Mouse (Mus musculus): ENCODE data around the gene Hspb7.
A peak's percentile ranks its signal among the peaks of the same experiment; 100 is the strongest.

The Hspb7 gene

DNA sequence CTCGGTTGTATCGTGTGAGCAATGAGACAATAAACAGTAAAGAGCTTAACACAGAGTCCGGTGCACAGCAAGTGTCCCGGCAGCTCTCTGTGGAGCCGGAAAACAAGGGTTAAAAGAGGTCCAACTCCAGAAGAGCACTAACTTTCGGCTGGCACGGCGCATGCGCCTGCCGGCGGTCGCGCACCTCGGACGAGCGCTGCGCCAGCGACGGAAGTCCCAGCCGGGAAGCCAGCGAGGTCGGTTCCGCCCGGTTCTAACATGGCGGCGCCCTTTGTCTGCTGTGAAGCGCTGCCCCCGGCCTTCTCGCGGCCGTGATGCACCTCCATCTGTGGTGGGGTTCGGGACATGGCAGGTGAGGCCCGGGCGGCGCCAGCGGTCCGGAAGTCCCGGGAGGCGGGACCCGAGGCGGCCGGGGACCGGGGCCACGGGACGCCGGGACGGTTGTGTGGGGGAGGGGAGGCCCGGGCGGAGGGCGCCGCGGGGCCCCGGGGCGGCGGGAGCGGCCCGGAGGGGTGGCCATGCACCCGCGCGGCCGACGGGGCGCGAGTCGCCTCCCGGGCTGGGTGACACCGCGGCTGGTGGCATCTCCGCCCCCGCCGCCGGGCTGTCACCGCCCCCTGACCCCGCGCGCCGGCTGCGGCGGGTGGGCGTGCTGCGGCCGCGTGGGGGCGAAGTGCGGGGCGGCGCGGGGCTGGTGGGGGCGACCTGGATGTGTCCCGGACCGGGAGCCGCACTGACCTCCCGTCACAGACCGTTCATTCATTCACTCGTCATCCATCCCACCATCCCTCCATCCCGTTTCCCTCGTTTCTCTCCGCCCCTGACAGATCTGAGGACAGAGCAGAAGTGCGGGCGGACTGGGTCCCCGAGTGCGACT is 24.1 kb downstream of the Hspb7 start, which contains the start of gene Zbtb17:
Gene Zbtb17 (plus strand): TSS at position 204 of the 877 bp plus-strand sequence.
- DNase-seq (ENCODE audit: low spot score in 2 of 2) = peak; percentile 79 to 80

DNA sequence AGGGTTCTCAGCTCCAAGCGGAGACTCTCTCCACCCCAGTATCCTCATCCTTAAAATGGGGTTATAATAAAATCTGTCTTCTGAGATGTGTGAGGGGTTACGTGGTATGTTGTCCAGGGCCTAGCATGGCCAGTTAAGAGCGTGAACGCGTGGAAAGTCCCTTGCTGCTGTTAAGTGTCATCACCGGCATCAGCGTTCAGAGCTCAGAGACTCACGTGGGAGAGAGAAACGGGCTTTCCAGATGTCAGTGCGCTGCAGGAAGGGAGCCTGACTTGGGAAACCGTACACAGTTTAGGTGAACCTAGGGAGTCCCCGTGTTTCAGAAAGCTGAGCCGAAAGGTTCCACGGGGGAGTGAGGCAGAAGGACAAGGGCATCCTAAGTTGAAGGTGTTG is 24.7 kb downstream of the Hspb7 start:
- DNase-seq (ENCODE audit: low spot score in 2 of 2) = no peak

DNA sequence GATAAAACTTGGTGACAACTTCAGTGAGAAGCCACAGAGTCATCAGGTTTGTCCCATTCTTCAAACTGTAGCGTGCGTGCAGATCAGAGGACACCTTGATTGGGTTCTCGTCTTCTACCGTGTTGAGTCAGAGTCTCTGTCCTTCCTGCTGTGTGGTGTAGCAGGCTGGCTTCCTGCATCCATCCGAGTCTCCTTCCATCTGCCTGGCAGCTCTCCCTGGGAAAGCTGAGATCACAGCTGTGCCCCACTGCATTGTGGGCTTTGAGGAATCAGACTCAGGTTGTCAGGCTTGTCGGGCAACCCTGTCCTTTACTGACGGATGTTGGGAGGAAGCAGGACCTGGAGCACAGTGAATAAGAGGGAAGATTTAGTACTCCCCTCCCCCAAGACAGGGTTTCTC is 25.6 kb downstream of the Hspb7 start:
- no peak for DNase-seq (ENCODE audit: low spot score in 2 of 2)

DNA sequence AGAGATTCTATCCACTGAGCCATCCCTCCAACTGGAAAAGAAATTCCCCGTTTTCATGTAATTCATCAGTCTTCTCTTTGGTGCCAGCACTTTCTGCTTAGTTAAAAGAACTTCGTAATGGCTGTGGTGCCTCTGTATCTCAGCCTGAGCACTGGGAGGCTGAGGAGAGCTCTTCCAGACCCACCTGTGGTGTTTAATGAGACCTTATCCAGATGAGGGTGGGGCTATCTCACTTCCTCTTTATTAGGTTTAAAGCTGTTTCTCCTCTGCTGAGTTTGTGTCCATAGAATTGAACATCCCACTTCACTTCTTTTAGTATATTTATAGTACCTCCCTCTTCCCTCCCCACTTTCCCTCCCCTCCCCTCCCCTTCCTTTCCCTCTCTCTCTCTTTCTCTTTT is 30.7 kb downstream of the Hspb7 start:
- DNase-seq (ENCODE audit: low spot score in 2 of 2) = no peak

- DNase-seq (ENCODE audit: low spot score in 2 of 2) = no peak
Observed at GRCm38 (mm10) chr4:141451916-141452450, 31.4 kb downstream of the Hspb7 start.

DNA sequence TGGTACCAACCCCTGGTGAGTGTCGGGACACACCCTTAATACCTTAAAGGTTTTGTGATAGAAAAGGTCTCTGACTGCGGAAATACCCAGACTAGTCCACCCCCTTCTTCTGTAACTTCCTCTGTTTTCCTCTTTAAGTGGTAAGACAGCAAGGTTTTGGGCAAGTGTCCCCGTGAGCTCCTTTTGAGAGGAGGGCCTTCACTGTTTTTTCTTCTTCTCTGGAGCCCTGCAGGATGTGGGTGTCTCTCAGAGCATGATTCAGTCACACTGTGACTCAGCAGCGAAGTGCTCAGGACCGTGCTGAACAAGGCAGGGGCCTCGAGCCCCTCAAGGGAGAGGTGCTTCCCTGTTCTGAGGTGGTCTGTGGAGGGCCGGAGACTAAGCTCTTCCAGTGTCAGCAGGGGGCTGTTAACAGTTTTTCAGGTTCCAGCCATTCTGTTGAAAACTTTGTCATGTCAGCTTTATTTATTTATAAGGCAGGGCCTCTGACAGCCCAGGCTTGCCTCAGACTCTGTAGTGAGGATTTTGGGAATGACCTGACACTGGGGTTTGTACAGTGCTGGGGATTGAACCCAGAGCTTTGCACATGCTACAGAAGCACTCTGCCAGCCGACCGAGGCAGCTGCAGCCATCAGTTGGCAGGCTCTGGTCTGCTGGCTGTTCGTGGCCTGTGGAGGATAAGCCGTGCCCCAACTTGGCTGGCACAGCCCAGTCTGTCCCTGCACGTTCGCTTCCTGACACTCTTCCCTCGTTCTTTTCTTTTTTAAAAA is 34.2 kb downstream of the Hspb7 start:
- DNase-seq (ENCODE audit: low spot score in 2 of 2) = no peak

DNA sequence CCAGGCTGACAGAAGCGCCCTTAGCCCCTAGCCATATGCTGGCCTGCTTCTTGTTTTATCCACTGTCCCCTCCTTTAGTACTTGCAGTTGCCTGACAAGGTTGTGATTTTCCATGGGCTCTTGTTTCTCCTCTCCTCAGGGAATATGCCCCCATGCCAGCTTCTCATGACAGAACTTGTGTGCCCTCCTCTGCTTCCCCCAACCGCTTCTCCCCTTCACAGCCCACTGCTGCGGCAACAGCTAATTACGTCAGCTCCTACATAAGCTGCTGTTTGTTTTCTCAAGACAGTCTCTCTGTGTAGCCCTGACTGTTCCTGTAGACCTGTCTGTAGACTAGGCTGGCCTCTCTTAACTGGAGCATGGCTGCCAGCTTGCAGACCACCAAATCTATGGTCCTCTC is 34.9 kb downstream of the Hspb7 start:
- DNase-seq (ENCODE audit: low spot score in 2 of 2) = no peak

GRCm38 (mm10) chr4:141456193-141456938 is 35.8 kb downstream of the Hspb7 start:
- DNase-seq (ENCODE audit: low spot score in 2 of 2) = no peak

DNA sequence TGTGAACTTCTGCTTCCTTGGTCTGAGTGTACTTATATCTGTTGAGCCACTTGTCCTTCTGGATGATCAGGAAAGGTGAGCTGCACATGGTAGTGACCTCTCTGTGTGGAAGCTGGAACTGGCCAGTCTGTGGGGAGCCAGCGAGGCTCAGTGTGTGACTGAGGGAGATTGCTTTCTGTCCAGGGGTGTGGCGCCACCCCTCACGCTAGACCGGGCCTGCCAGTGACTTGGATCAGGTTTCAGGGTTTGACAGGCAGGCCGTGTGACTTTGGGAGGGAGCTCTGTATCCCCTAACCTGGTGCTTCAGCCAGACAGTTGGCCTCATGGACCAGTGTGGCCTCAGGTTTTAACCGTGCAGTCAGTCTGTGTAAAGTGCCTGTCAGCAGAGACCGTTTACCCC is 37.7 kb downstream of the Hspb7 start:
- DNase-seq (ENCODE audit: low spot score in 2 of 2) = no peak

DNA sequence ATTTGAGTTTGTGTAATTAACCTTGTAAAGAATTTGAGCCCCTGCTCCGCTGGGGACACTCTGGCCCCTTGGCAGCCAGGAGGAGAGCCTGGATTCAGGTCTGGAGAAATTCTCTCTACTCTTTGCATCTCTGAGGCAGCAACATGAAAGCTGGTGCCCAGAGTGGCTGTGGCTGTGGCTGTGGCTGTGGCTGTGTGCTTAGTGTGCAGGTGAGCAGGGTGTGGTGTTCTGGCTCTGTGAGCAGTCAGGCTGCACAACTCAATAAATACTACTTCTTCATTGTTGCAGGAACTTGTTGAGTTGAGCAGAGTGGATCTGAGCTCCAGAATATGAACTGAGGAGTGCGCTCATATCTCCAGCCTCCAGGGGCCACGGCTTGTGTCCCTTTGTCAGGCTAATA is 38.3 kb downstream of the Hspb7 start:
- DNase-seq (ENCODE audit: low spot score in 2 of 2) = no peak

DNA sequence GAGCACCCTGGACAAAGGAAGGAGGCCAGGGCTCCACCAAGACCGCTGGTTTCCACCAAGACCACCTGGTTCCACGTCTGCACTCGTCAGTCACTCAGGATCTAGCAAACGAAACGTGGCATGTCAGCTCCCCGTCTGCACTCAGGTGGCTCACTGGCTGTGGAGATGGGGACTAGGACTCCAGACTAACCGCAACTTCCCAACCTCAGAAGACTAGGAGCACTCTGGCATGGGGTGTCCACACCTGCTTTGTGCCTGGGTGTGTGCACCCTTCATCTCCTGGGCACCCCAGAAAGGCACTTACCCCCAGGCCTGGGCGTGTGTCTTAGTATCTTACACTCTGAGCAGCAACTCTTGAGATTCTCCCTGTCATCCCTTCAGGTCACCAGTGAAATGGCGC is 39.2 kb downstream of the Hspb7 start:
- DNase-seq (ENCODE audit: low spot score in 2 of 2) = no peak

GRCm38 (mm10) chr4:141460481-141460880 is 39.9 kb downstream of the Hspb7 start:
- no peak for DNase-seq (ENCODE audit: low spot score in 2 of 2)

GRCm38 (mm10) chr4:141461088-141461487 is 40.5 kb downstream of the Hspb7 start:
- DNase-seq (ENCODE audit: low spot score in 2 of 2) = no peak

DNA sequence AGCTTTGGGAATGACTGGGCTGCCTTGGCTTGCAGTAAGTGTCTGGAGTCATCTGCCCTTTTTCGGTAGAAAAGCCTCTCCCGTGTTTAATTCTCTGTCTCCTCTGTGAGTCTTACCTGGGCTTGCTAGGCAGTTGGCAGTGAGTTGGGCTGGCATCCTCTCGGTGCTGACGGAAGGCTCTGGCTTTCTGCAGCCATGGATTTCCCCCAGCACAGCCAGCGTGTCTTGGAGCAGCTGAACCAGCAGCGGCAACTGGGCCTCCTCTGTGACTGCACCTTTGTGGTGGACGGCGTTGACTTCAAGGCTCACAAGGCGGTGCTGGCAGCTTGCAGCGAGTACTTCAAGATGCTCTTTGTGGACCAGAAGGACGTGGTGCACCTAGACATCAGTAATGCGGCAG is 41.0 kb downstream of the Hspb7 start:
- no peak for DNase-seq (ENCODE audit: low spot score in 2 of 2)

- no peak for DNase-seq (ENCODE audit: low spot score in 2 of 2)
Observed at GRCm38 (mm10) chr4:141463472-141463871, 42.9 kb downstream of the Hspb7 start.

DNA sequence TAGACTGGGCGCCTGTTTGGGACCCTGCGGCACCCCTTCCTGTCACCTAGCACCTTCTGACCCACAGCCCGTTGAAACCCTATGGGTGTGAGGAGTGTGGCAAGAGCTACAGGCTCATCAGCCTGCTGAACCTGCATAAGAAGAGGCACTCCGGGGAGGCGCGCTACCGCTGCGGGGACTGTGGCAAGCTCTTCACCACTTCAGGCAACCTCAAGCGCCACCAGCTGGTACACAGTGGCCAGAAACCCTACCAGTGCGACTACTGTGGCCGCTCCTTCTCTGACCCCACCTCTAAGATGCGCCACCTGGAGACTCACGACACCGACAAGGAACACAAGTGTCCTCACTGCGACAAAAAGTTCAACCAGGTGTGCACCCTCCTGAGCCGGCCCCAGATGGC is 44.1 kb downstream of the Hspb7 start:
- no peak for DNase-seq (ENCODE audit: low spot score in 2 of 2)

GRCm38 (mm10) chr4:141465512-141466288 is 45.1 kb downstream of the Hspb7 start:
- DNase-seq (ENCODE audit: low spot score in 2 of 2) = no peak

DNA sequence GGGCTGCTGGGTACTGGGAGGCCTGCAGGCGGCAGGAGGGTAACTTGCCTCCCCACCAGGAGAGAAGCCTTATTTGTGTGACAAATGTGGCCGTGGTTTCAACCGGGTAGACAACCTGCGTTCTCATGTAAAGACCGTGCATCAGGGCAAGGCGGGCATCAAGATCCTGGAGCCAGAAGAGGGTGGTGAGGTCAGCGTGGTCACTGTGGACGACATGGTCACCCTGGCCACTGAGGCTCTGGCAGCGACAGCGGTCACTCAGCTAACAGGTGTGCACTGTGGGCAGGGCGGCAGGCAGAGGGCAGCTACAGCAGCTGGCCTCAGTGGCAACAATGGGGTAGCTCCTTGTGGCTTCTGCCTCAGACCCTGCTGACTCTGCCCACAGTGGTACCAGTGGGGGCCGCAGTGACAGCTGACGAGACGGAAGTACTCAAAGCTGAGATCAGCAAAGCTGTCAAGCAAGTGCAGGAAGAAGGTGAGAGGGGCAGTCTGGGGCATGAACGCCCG is 45.8 kb downstream of the Hspb7 start:
- DNase-seq (ENCODE audit: low spot score in 2 of 2) = no peak

DNA sequence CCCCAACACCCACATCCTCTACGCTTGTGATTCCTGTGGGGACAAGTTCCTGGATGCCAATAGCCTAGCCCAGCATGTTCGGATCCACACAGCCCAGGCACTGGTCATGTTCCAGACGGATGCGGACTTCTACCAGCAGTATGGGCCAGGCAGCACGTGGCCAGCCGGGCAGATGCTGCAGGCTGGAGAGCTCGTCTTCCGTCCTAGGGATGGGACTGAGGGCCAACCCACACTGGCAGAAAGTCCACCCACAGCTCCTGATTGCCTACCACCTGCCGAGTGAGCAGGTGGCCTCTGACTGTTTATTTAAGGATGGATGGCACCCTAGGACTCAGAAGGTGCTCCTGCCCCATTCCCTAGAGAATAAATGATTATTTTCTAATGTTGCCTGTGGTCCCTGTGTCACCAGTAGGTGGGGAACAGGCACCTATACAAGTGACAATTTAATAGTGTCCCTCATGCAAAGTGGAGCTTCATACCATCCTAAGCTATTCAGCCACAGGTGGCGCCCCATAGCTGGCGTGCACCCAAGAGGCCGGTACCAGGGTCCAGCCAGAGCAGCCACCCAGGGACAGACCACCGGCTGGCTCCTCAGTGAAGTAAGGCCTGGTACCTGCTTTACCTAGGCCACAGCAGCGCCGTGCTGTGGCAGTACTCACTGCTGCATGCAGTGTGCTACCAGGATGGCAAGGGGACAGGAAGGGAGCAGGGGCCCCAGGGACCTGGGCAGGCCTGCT is 46.4 kb downstream of the Hspb7 start:
- DNase-seq (ENCODE audit: low spot score in 2 of 2) = no peak

GRCm38 (mm10) chr4:141467581-141467927 is 47.0 kb downstream of the Hspb7 start:
- no peak for DNase-seq (ENCODE audit: low spot score in 2 of 2)
